Mouse (Mus musculus): ENCODE measurements around the gene Map1lc3b. TPM values are rescaled to one million over a fixed set of nuclear protein-coding genes. Genes with fewer than 3 reads are reported as not detected.

Map1lc3b gene
- polyA plus RNA-seq (2012; rRNA removed), result 22.6 and 26.5 TPM in 2 replicates

- no peak for TF ChIP-seq CTCF (IDR thresholded peaks at IDR 0.05; ENCODE audit: control insufficient read depth, insufficient read depth, insufficient replicate concordance, low read depth, low read length)
- TF ChIP-seq POLR2A (IDR thresholded peaks at IDR 0.05; ENCODE audit: control insufficient read depth, low read depth, low read length), result peak; percentile 95
- peak within 1 kb of the TSS; percentile 87 for H3K27ac ChIP-seq (ENCODE audit: control insufficient read depth, insufficient read depth, low read depth, low read length)
- no peaks in the 10 kb centered on the region for H3K36me3 ChIP-seq (ENCODE audit: control insufficient read depth, insufficient read depth, low read length)
- H3K4me3 ChIP-seq (ENCODE audit: control insufficient read depth, low read depth, low read length), result peak within 1 kb of the TSS; percentile 90
- H3K27me3 ChIP-seq (ENCODE audit: control insufficient read depth, insufficient read depth, low read length), result no peaks in the 10 kb centered on the region
- peaks cover 25% of the 10 kb centered on the region for H3K4me1 ChIP-seq (ENCODE audit: control insufficient read depth, insufficient read depth, low read length)
These were observed at the start of gene Map1lc3b for GRCm38 (mm10) chr8:121590203-121591177. Gene Map1lc3b, plus strand, starts transcription at chr8:121590361.

GRCm38 (mm10) chr8:121541862-121542261 is 48.3 kb upstream of the Map1lc3b start:
- Histone ChIP-seq H3K4me3 (ENCODE audit: control insufficient read depth, low read depth, low read length) (peak overlapping the region; percentile 95), H3K4me1 (ENCODE audit: control insufficient read depth, insufficient read depth, low read length) (peaks cover 17% of the 10 kb centered on the region), H3K27me3 (ENCODE audit: control insufficient read depth, insufficient read depth, low read length) (no peaks in the 10 kb centered on the region), H3K36me3 (ENCODE audit: control insufficient read depth, insufficient read depth, low read length) (no peaks in the 10 kb centered on the region), H3K27ac (ENCODE audit: control insufficient read depth, insufficient read depth, low read depth, low read length) (peak overlapping the region; percentile 75; the same call in 1 of the 2 replicates)
- no peak for TF ChIP-seq CTCF (IDR thresholded peaks at IDR 0.05; ENCODE audit: control insufficient read depth, insufficient read depth, insufficient replicate concordance, low read depth, low read length)
- peak; percentile 74 for TF ChIP-seq POLR2A (IDR thresholded peaks at IDR 0.05; ENCODE audit: control insufficient read depth, low read depth, low read length)

DNA sequence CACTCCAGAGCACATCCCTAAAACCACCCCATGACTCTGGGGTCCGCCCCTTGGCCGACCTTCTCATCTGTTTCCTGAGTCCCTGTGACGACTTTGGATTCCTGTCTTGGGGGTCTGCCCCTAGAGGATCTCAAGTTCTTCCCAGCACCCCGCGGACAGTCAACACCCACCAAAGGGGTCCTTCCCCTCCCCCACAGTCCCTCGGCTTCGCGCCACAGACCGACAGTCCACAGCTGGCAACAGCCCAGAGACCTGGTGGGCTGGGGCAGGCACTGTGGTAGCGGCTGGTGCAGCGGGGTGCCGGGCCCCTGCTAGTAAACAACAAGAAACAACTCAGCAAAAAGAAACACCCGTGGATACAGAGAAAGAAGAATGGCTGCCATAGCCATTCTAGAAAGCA is 47.3 kb upstream of the Map1lc3b start:
- TF ChIP-seq POLR2A (IDR thresholded peaks at IDR 0.05; ENCODE audit: control insufficient read depth, low read depth, low read length), result no peak
- TF ChIP-seq CTCF (IDR thresholded peaks at IDR 0.05; ENCODE audit: control insufficient read depth, insufficient read depth, insufficient replicate concordance, low read depth, low read length), result no peak
- H3K27me3 ChIP-seq (ENCODE audit: control insufficient read depth, insufficient read depth, low read length), result no peaks in the 10 kb centered on the region
- peaks cover 17% of the 10 kb centered on the region for H3K4me1 ChIP-seq (ENCODE audit: control insufficient read depth, insufficient read depth, low read length)
- no peaks in the 10 kb centered on the region for H3K36me3 ChIP-seq (ENCODE audit: control insufficient read depth, insufficient read depth, low read length)
- H3K27ac ChIP-seq (ENCODE audit: control insufficient read depth, insufficient read depth, low read depth, low read length), result no peak overlapping the region; the same call in 1 of the 2 replicates
- peak overlapping the region; percentile 95 for H3K4me3 ChIP-seq (ENCODE audit: control insufficient read depth, low read depth, low read length)

DNA sequence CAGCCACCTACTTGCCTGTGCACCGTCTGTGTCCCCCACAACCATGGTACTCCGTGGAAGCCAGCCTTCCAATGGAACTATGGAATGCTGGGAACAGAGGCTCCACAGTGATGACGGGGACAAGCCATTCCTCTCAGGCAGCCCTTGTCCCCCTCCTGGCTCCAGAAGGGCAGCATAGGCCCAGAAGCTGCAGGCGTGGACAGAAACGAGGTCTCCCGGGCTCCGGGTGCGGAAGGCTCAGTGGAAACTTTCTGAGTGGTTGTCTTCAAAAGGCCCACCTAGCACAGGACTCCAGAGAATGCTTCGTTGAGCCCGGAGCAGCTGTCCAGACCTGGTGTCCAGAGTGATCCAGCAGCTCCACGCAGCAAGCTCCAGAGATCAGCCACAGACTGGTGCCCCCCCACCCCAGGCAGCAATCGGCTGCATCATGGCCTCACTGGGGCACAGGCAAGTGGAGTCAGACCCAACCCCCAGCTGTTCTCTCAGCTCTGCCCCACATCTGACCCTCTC is 45.8 kb upstream of the Map1lc3b start, which contains the start of gene 1700018B08Rik:
Gene 1700018B08Rik, minus strand, starts transcription at position 45 of the 510 bp plus-strand sequence.
- Histone ChIP-seq H3K27me3 (ENCODE audit: control insufficient read depth, insufficient read depth, low read length) (no peaks in the 10 kb centered on the region), H3K4me3 (ENCODE audit: control insufficient read depth, low read depth, low read length) (peak within 1 kb of the TSS; percentile 95), H3K4me1 (ENCODE audit: control insufficient read depth, insufficient read depth, low read length) (peaks cover 17% of the 10 kb centered on the region), H3K27ac (ENCODE audit: control insufficient read depth, insufficient read depth, low read depth, low read length) (peak within 1 kb of the TSS; percentile 63), H3K36me3 (ENCODE audit: control insufficient read depth, insufficient read depth, low read length) (no peaks in the 10 kb centered on the region)
- TF ChIP-seq POLR2A (IDR thresholded peaks at IDR 0.05; ENCODE audit: control insufficient read depth, low read depth, low read length), result peak; percentile 55; the same call in 1 of the 2 replicates
- no peak for TF ChIP-seq CTCF (IDR thresholded peaks at IDR 0.05; ENCODE audit: control insufficient read depth, insufficient read depth, insufficient replicate concordance, low read depth, low read length)

DNA sequence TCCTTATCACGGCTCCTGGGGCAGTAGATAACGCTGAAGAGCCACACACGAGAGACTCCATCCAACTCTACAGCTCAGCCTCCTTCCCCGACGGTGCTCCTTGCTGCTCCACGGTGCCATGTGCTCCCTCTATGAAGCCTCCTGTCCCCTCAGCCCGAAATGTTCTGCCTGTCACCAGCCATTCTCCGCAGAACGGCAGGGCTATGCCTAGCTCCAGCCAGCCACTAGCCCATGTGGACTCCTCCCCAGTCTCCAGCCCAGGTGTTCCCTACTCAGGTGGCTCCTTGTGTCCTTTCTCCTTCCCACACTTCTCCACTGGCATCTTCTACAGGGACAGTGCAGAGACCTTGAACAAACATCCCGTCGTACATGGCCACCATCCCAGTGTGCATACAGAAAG is 45.2 kb upstream of the Map1lc3b start:
- peak overlapping the region; percentile 66 for H3K4me3 ChIP-seq (ENCODE audit: control insufficient read depth, low read depth, low read length)
- peaks cover 17% of the 10 kb centered on the region for H3K4me1 ChIP-seq (ENCODE audit: control insufficient read depth, insufficient read depth, low read length)
- H3K27ac ChIP-seq (ENCODE audit: control insufficient read depth, insufficient read depth, low read depth, low read length), result no peak overlapping the region
- no peaks in the 10 kb centered on the region for H3K36me3 ChIP-seq (ENCODE audit: control insufficient read depth, insufficient read depth, low read length)
- TF ChIP-seq CTCF (IDR thresholded peaks at IDR 0.05; ENCODE audit: control insufficient read depth, insufficient read depth, insufficient replicate concordance, low read depth, low read length) (no peak), POLR2A (IDR thresholded peaks at IDR 0.05; ENCODE audit: control insufficient read depth, low read depth, low read length) (no peak)
- no peaks in the 10 kb centered on the region for H3K27me3 ChIP-seq (ENCODE audit: control insufficient read depth, insufficient read depth, low read length)

GRCm38 (mm10) chr8:121547132-121547531 is 43.0 kb upstream of the Map1lc3b start:
- no peak overlapping the region for H3K4me3 ChIP-seq (ENCODE audit: control insufficient read depth, low read depth, low read length)
- no peak overlapping the region for H3K27ac ChIP-seq (ENCODE audit: control insufficient read depth, insufficient read depth, low read depth, low read length)
- TF ChIP-seq CTCF (IDR thresholded peaks at IDR 0.05; ENCODE audit: control insufficient read depth, insufficient read depth, insufficient replicate concordance, low read depth, low read length), result peak; percentile 63; the same call in 1 of the 2 replicates
- no peak for TF ChIP-seq POLR2A (IDR thresholded peaks at IDR 0.05; ENCODE audit: control insufficient read depth, low read depth, low read length)
- H3K4me1 ChIP-seq (ENCODE audit: control insufficient read depth, insufficient read depth, low read length), result peaks cover 9% of the 10 kb centered on the region
- no peaks in the 10 kb centered on the region for H3K27me3 ChIP-seq (ENCODE audit: control insufficient read depth, insufficient read depth, low read length)
- H3K36me3 ChIP-seq (ENCODE audit: control insufficient read depth, insufficient read depth, low read length), result no peaks in the 10 kb centered on the region

- TF ChIP-seq POLR2A (IDR thresholded peaks at IDR 0.05; ENCODE audit: control insufficient read depth, low read depth, low read length) (no peak), CTCF (IDR thresholded peaks at IDR 0.05; ENCODE audit: control insufficient read depth, insufficient read depth, insufficient replicate concordance, low read depth, low read length) (no peak)
- no peaks in the 10 kb centered on the region for H3K27me3 ChIP-seq (ENCODE audit: control insufficient read depth, insufficient read depth, low read length)
- H3K4me1 ChIP-seq (ENCODE audit: control insufficient read depth, insufficient read depth, low read length), result no peaks in the 10 kb centered on the region
- H3K27ac ChIP-seq (ENCODE audit: control insufficient read depth, insufficient read depth, low read depth, low read length), result no peak overlapping the region
- H3K36me3 ChIP-seq (ENCODE audit: control insufficient read depth, insufficient read depth, low read length), result no peaks in the 10 kb centered on the region
- no peak overlapping the region for H3K4me3 ChIP-seq (ENCODE audit: control insufficient read depth, low read depth, low read length)
These were observed 40.1 kb upstream of the Map1lc3b start for GRCm38 (mm10) chr8:121550056-121550455.

Data from testis, adult 2 months (tissue).